Mouse (Mus musculus): ENCODE results near the gene Itfg1. TPM values are rescaled to one million over a fixed set of nuclear protein-coding genes. Genes with fewer than 3 reads are reported as not detected.
"Not testable (repeated sequence)": the region's sequence is repeated elsewhere in the genome, so short reads cannot be mapped to it uniquely, and the experiment has no call there.

Gene Itfg1
- total RNA-seq (2014; fragmentation: Nextera tagmentation), result 24.6 and 29.0 TPM in 2 replicates
- total RNA-seq (2017), result 22.3 and 28.3 TPM in 2 replicates

- peak; percentile 81 for ATAC-seq (replicated peaks; ENCODE audit: low FRiP score, low TSS enrichment, poor library complexity, severe bottlenecking)
Measured at GRCm38 (mm10) chr8:85840657-85841488, at the start of gene Itfg1, which contains the start of gene Phkb. Gene Itfg1 (minus strand): TSS chr8:85840921. Gene Phkb (plus strand): TSS chr8:85840959.

- no peak for ATAC-seq (replicated peaks; ENCODE audit: low FRiP score, low TSS enrichment, poor library complexity, severe bottlenecking)
Measured at GRCm38 (mm10) chr8:85884811-85885210, 44.1 kb upstream of the Itfg1 start.

GRCm38 (mm10) chr8:85879624-85880023, 38.9 kb upstream of the Itfg1 start:
- no peak for ATAC-seq (replicated peaks; ENCODE audit: low FRiP score, low TSS enrichment, poor library complexity, severe bottlenecking)

GRCm38 (mm10) chr8:85877976-85878375, 37.3 kb upstream of the Itfg1 start:
- ATAC-seq (replicated peaks; ENCODE audit: low FRiP score, low TSS enrichment, poor library complexity, severe bottlenecking), result no peak

GRCm38 (mm10) chr8:85871660-85872059, 30.9 kb upstream of the Itfg1 start:
- ATAC-seq (replicated peaks; ENCODE audit: low FRiP score, low TSS enrichment, poor library complexity, severe bottlenecking), result no peak

GRCm38 (mm10) chr8:85862381-85862780, 21.7 kb upstream of the Itfg1 start:
- no peak for ATAC-seq (replicated peaks; ENCODE audit: low FRiP score, low TSS enrichment, poor library complexity, severe bottlenecking)

GRCm38 (mm10) chr8:85860612-85861011, 19.9 kb upstream of the Itfg1 start:
- ATAC-seq (replicated peaks; ENCODE audit: low FRiP score, low TSS enrichment, poor library complexity, severe bottlenecking), result no peak

GRCm38 (mm10) chr8:85857227-85857896, 16.6 kb upstream of the Itfg1 start:
- ATAC-seq (replicated peaks; ENCODE audit: low FRiP score, low TSS enrichment, poor library complexity, severe bottlenecking), result not testable (repeated sequence)

GRCm38 (mm10) chr8:85854220-85855123, 13.8 kb upstream of the Itfg1 start:
- no peak for ATAC-seq (replicated peaks; ENCODE audit: low FRiP score, low TSS enrichment, poor library complexity, severe bottlenecking)

GRCm38 (mm10) chr8:85845887-85846286, 5.2 kb upstream of the Itfg1 start:
- no peak for ATAC-seq (replicated peaks; ENCODE audit: low FRiP score, low TSS enrichment, poor library complexity, severe bottlenecking)

GRCm38 (mm10) chr8:85841489-85841795, 721 bp upstream of the Itfg1 start:
- ATAC-seq (replicated peaks; ENCODE audit: low FRiP score, low TSS enrichment, poor library complexity, severe bottlenecking), result peak; percentile 39

- ATAC-seq (replicated peaks; ENCODE audit: low FRiP score, low TSS enrichment, poor library complexity, severe bottlenecking), result 0 out of 2 replicates have a peak, but pooled peaks have one; percentile 31
Measured at GRCm38 (mm10) chr8:85839916-85840656, 635 bp downstream of the Itfg1 start.

GRCm38 (mm10) chr8:85813621-85814020, 27.1 kb downstream of the Itfg1 start:
- ATAC-seq (replicated peaks; ENCODE audit: low FRiP score, low TSS enrichment, poor library complexity, severe bottlenecking), result no peak

GRCm38 (mm10) chr8:85801408-85801807, 39.3 kb downstream of the Itfg1 start:
- no peak for ATAC-seq (replicated peaks; ENCODE audit: low FRiP score, low TSS enrichment, poor library complexity, severe bottlenecking)

GRCm38 (mm10) chr8:85800164-85800563, 40.6 kb downstream of the Itfg1 start:
- no peak for ATAC-seq (replicated peaks; ENCODE audit: low FRiP score, low TSS enrichment, poor library complexity, severe bottlenecking)

GRCm38 (mm10) chr8:85796392-85796791, 44.3 kb downstream of the Itfg1 start:
- ATAC-seq (replicated peaks; ENCODE audit: low FRiP score, low TSS enrichment, poor library complexity, severe bottlenecking), result not testable (repeated sequence)

- ATAC-seq (replicated peaks; ENCODE audit: low FRiP score, low TSS enrichment, poor library complexity, severe bottlenecking), result no peak
Measured at GRCm38 (mm10) chr8:85788341-85788740, 52.4 kb downstream of the Itfg1 start.

- ATAC-seq (replicated peaks; ENCODE audit: low FRiP score, low TSS enrichment, poor library complexity, severe bottlenecking), result no peak
Measured at GRCm38 (mm10) chr8:85787909-85788308, 52.8 kb downstream of the Itfg1 start.

GRCm38 (mm10) chr8:85785506-85785905, 55.2 kb downstream of the Itfg1 start:
- ATAC-seq (replicated peaks; ENCODE audit: low FRiP score, low TSS enrichment, poor library complexity, severe bottlenecking), result no peak
